Mouse (Mus musculus): ENCODE measurements around the gene Cd80. TPM values are rescaled to one million over a fixed set of nuclear protein-coding genes. Genes with fewer than 3 reads are reported as not detected.

The Cd80 gene
- total and polyA plus RNA-seq, 3 experiments = 39.5 to 57.8 (median 46.2) TPM

GRCm38 (mm10) chr16:38467091-38467916 is 11.9 kb downstream of the Cd80 start:
- in situ Hi-C loops (cut with MboI; ENCODE audit: low pct_ligation_motif_present, low pct_unique_long_range_greater_than_20kb, low sequenced_read_pairs) (no loop called here), dilution Hi-C loops (cut with MboI; ENCODE audit: extremely low pct_ligation_motif_present, extremely low pct_unique_long_range_greater_than_20kb, low sequenced_read_pairs) (no loop called here)
- peaks cover 29 to 96% of the 10 kb centered on the region in 2 experiments for H3K4me1 ChIP-seq (ENCODE audit: control insufficient read depth in 1 of 2, insufficient read depth in 2 of 2)

GRCm38 (mm10) chr16:38467917-38468705 is 12.8 kb downstream of the Cd80 start:
- Histone ChIP-seq H3K27ac (ENCODE audit: insufficient read depth, low read depth) (peak overlapping the region; percentile 26; the same call in 1 of the 2 replicates), H3K27me3 (replicated peaks) (no peaks in the 10 kb centered on the region), H3K79me2 (replicated peaks; ENCODE audit: control insufficient read depth, extremely low read depth, insufficient read depth, poor library complexity, severe bottlenecking) (peaks cover 100% of the 10 kb centered on the region), H3K36me3 (replicated peaks in 1 of 2; ENCODE audit: control insufficient read depth in 1 of 2, insufficient read depth in 1 of 2, low read length in 1 of 2) (peaks cover 63 to 91% of the 10 kb centered on the region in 2 experiments), H3K9me3 (replicated peaks; ENCODE audit: low read length) (no peaks in the 10 kb centered on the region), H3K9ac (ENCODE audit: insufficient read depth, low read depth) (peak overlapping the region; percentile 11), H3K4me2 (ENCODE audit: insufficient read depth, low read depth, poor library complexity, severe bottlenecking) (peak overlapping the region; percentile 52), H3K4me1 (ENCODE audit: control insufficient read depth in 1 of 2, insufficient read depth in 2 of 2) (peaks cover 29 to 95% of the 10 kb centered on the region in 2 experiments), H3K4me3 (replicated peaks in 1 of 3; ENCODE audit: low read depth in 2 of 3, low read length in 2 of 3, poor library complexity in 1 of 3) (peak overlapping the region in 1 of 3 experiments; percentile 9)
- dilution Hi-C loops (cut with MboI; ENCODE audit: extremely low pct_ligation_motif_present, extremely low pct_unique_long_range_greater_than_20kb, low sequenced_read_pairs) = no loop called here
- DNase-seq (ENCODE audit: extremely low read depth) = no peak
- in situ Hi-C loops (cut with MboI; ENCODE audit: low pct_ligation_motif_present, low pct_unique_long_range_greater_than_20kb, low sequenced_read_pairs) = no loop called here
- TF ChIP-seq CHD1 (IDR thresholded peaks at IDR 0.05; ENCODE audit: low read depth, low read length) (peak; percentile 59; the same call in 1 of the 2 replicates), UBTF (IDR thresholded peaks at IDR 0.05; ENCODE audit: low read depth, low read length) (no peak), ZMIZ1 (IDR thresholded peaks at IDR 0.05; ENCODE audit: low read depth, low read length) (no peak), EP300 (IDR thresholded peaks at IDR 0.05; ENCODE audit: low read length) (0 out of 2 replicates have a peak, but pooled peaks have one; percentile 21), POLR2AphosphoS2 (IDR thresholded peaks at IDR 0.05; ENCODE audit: low read depth, low read length) (no peak), ZNF384 (IDR thresholded peaks at IDR 0.05; ENCODE audit: low read depth, low read length) (peak; percentile 83), NRF1 (IDR thresholded peaks at IDR 0.05; ENCODE audit: low read depth, low read length) (no peak), TCF12 (IDR thresholded peaks at IDR 0.05; ENCODE audit: low read depth, low read length) (no peak), RCOR1 (conservative IDR thresholded peaks at IDR 0.05; ENCODE audit: low read depth, low read length) (no peak), CHD2 (IDR thresholded peaks at IDR 0.05; ENCODE audit: low read length) (no peak; the same call in 1 of the 2 replicates), MXI1 (IDR thresholded peaks at IDR 0.05; ENCODE audit: low read depth, low read length) (peak; percentile 63), E2F4 (IDR thresholded peaks at IDR 0.05; ENCODE audit: insufficient replicate concordance, low read depth, low read length) (no peak), POLR2A (IDR thresholded peaks at IDR 0.05; ENCODE audit: low read depth, low read length) (0 out of 2 replicates have a peak, but pooled peaks have one; percentile 27), SIN3A (IDR thresholded peaks at IDR 0.05; ENCODE audit: low read length) (peak; percentile 71), MAZ (IDR thresholded peaks at IDR 0.05; ENCODE audit: low read depth, low read length) (no peak)

More at GRCm38 (mm10) chr16:38467091-38467916, 11.9 kb downstream of the Cd80 start:
- peak overlapping the region; percentile 52 for H3K4me2 ChIP-seq (ENCODE audit: insufficient read depth, low read depth, poor library complexity, severe bottlenecking)
- peak overlapping the region in 2 of 3 experiments; percentile 5 to 9 for H3K4me3 ChIP-seq (replicated peaks in 1 of 3; ENCODE audit: low read depth in 2 of 3, low read length in 2 of 3, poor library complexity in 1 of 3)
- no peaks in the 10 kb centered on the region for H3K27me3 ChIP-seq (replicated peaks)
- TF ChIP-seq MYC (IDR thresholded peaks at IDR 0.05; ENCODE audit: low read depth, low read length) (no peak; the same call in 1 of the 2 replicates), KAT2A (IDR thresholded peaks at IDR 0.05; ENCODE audit: insufficient replicate concordance, low read length) (no peak), HCFC1 (IDR thresholded peaks at IDR 0.05; ENCODE audit: low read depth, low read length) (no peak), IRF4 (IDR thresholded peaks at IDR 0.05; ENCODE audit: low read depth, low read length) (0 out of 2 replicates have a peak, but pooled peaks have one; percentile 56), SIN3A (IDR thresholded peaks at IDR 0.05; ENCODE audit: low read length) (no peak; the same call in 1 of the 2 replicates), USF2 (conservative IDR thresholded peaks at IDR 0.05; ENCODE audit: low read depth, low read length) (no peak), EP300 (IDR thresholded peaks at IDR 0.05; ENCODE audit: low read length) (no peak), ZKSCAN1 (IDR thresholded peaks at IDR 0.05; ENCODE audit: borderline replicate concordance, low read depth, low read length) (no peak), POLR2A (IDR thresholded peaks at IDR 0.05; ENCODE audit: low read depth, low read length) (no peak; the same call in 1 of the 2 replicates), MAFK (IDR thresholded peaks at IDR 0.05; ENCODE audit: insufficient replicate concordance, low read length) (no peak), JUND (conservative IDR thresholded peaks at IDR 0.05; ENCODE audit: low read depth, low read length) (no peak), ZMIZ1 (IDR thresholded peaks at IDR 0.05; ENCODE audit: low read depth, low read length) (no peak), MEF2A (IDR thresholded peaks at IDR 0.05; ENCODE audit: borderline replicate concordance, low read depth, low read length) (peak; percentile 51; the same call in 1 of the 2 replicates), UBTF (IDR thresholded peaks at IDR 0.05; ENCODE audit: low read depth, low read length) (peak; percentile 7; the same call in 1 of the 2 replicates), ETS1 (conservative IDR thresholded peaks at IDR 0.05; ENCODE audit: low read depth, low read length) (peak; percentile 61; the same call in 1 of the 2 replicates), GABPA (IDR thresholded peaks at IDR 0.05; ENCODE audit: insufficient replicate concordance, low read depth, low read length) (no peak), MXI1 (IDR thresholded peaks at IDR 0.05; ENCODE audit: low read depth, low read length) (peak; percentile 82), RAD21 (IDR thresholded peaks at IDR 0.05; ENCODE audit: low read depth, low read length) (no peak), CHD2 (IDR thresholded peaks at IDR 0.05; ENCODE audit: low read length) (no peak), USF1 (IDR thresholded peaks at IDR 0.05; ENCODE audit: low read depth, low read length) (no peak), RCOR1 (conservative IDR thresholded peaks at IDR 0.05; ENCODE audit: low read depth, low read length) (no peak), ELF1 (IDR thresholded peaks at IDR 0.05; ENCODE audit: low read depth, low read length) (no peak), ZNF384 (IDR thresholded peaks at IDR 0.05; ENCODE audit: low read depth, low read length) (no peak), MAX (IDR thresholded peaks at IDR 0.05; ENCODE audit: low read length) (no peak), CHD1 (IDR thresholded peaks at IDR 0.05; ENCODE audit: low read depth, low read length) (no peak), SMC3 (IDR thresholded peaks at IDR 0.05; ENCODE audit: low read depth, low read length) (no peak), MAZ (IDR thresholded peaks at IDR 0.05; ENCODE audit: low read depth, low read length) (no peak), PAX5 (IDR thresholded peaks at IDR 0.05; ENCODE audit: low read length) (no peak), POLR2AphosphoS2 (IDR thresholded peaks at IDR 0.05; ENCODE audit: low read depth, low read length) (no peak), NRF1 (IDR thresholded peaks at IDR 0.05; ENCODE audit: low read depth, low read length) (no peak), JUN (IDR thresholded peaks at IDR 0.05; ENCODE audit: insufficient read depth, low read depth, low read length) (0 out of 2 replicates have a peak, but pooled peaks have one; percentile 3), ZC3H11A (IDR thresholded peaks at IDR 0.05; ENCODE audit: low read depth, low read length) (no peak), BHLHE40 (IDR thresholded peaks at IDR 0.05; ENCODE audit: low read depth, low read length) (peak; percentile 38; the same call in 1 of the 2 replicates), TBP (conservative IDR thresholded peaks at IDR 0.05; ENCODE audit: low read depth, low read length) (no peak)
- peaks cover 100% of the 10 kb centered on the region for H3K79me2 ChIP-seq (replicated peaks; ENCODE audit: control insufficient read depth, extremely low read depth, insufficient read depth, poor library complexity, severe bottlenecking)
- DNase-seq (ENCODE audit: extremely low read depth) = no peak
- peak overlapping the region; percentile 11 for H3K9ac ChIP-seq (ENCODE audit: insufficient read depth, low read depth)
- no peaks in the 10 kb centered on the region for H3K9me3 ChIP-seq (replicated peaks; ENCODE audit: low read length)
- H3K36me3 ChIP-seq (replicated peaks in 1 of 2; ENCODE audit: control insufficient read depth in 1 of 2, insufficient read depth in 1 of 2, low read length in 1 of 2) = peaks cover 59 to 92% of the 10 kb centered on the region in 2 experiments
- H3K27ac ChIP-seq (ENCODE audit: insufficient read depth, low read depth) = peak overlapping the region; percentile 26
